Comparison of ENCODE assay signal across 9 mouse cellular contexts in the genomic region with DNA sequence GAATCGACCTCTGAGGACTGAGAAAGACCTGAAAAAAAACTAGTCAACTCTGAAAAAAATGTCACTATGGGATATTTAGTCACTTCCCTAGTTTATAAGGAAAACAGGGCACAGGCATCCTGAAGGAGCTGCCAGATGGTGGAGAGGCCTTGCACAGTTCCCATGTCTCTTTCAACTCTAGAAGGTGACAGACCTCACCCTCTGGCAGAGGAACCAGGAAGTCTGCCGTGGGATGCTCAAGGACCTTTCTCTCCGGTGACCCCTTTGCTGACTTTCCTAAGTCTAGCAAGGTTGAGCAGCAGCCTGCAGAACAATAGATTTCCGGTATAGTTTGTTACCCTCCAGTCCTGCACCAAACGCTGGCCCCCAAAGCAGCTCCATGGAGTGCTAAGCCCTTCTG.
DNase-seq lines count a peak whose midpoint lies in the region.
"Had no signal": no experiment of that assay in that cellular context is flagged by ENCODE, and none has a peak within 500 bp of the region (broad histone marks: within the 10 kb centered on the region; RNA-seq: fewer than 3 reads in every experiment).

No protein-coding gene starts in this region.

- DNase-seq in heart, postnatal 14 days: peak; percentile 7 to 21
- DNase-seq in heart, postnatal 25 days (ENCODE audit: low spot score): no peak
- peak; percentile 15 for DNase-seq in adrenal gland, postnatal 25 days
- DNase-seq in heart, postnatal 4 days: peak; percentile 25
- peak; percentile 32 to 34 for DNase-seq in kidney, postnatal 36 days
- no peak for DNase-seq in thymus, postnatal 0 days (ENCODE audit: low spot score)
- DNase-seq in gastrocnemius, adult 18-20 months (ENCODE audit: low spot score): no peak
- DNase-seq: cerebellum, adult 18-20 months; retina, postnatal 1 day had no signal

- intact Hi-C loops in heart, postnatal 14 days (cut with DNase I): loop anchor here (5.0 kb wide), 1 partner anchor 39 kb away; no protein-coding TSS in a partner anchor
- intact Hi-C loops in heart, postnatal 25 days (cut with DNase I): no loop called here

Comparison
In these comparisons a context has a peak if more than half of its experiments do, and no peak if none do; other contexts are left out.
1. DNase-seq: peak in heart, postnatal 14 days (2 of 2), adrenal gland, postnatal 25 days (single experiment), heart, postnatal 4 days (single experiment) and kidney, postnatal 36 days (2 of 2); none in heart, postnatal 25 days (single experiment), thymus, postnatal 0 days (single experiment) and gastrocnemius, adult 18-20 months (single experiment).